Mouse (Mus musculus): ENCODE measurements around the gene Abhd6.

The Abhd6 gene

DNA sequence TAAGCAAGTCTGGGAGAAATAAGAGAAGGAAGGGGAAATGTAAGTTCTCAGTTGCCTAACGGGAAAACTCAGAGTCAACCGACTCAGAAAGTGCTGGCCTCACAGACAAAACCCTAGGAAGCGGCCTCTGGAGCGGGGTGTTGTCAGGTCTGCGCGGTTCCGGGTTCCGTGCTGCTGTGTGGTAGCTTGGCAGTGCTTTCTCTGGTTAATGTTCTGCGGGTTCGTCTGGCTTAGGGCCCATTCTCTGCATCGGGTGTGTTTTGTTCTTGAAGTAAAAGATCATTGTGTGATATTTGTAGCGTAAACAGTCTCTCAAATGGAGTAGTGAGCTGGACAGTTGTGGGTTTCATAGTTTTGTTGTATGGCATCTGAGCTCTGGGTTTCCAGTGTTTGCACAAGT, 100.0 kb downstream of the Abhd6 start:
- no peak for DNase-seq (ENCODE audit: extremely low read depth, insufficient read length, low spot score)
